Mouse (Mus musculus): ENCODE measurements around the gene Sephs2.
"Not testable (repeated sequence)": the region's sequence is repeated elsewhere in the genome, so short reads cannot be mapped to it uniquely, and the experiment has no call there.

Sephs2 gene

GRCm38 (mm10) chr7:127270666-127271065 is 3.2 kb downstream of the Sephs2 start:
- no peak for ATAC-seq (ENCODE audit: low TSS enrichment)

- ATAC-seq (ENCODE audit: low TSS enrichment): no peak
Measured at GRCm38 (mm10) chr7:127270256-127270655, 3.6 kb downstream of the Sephs2 start.

GRCm38 (mm10) chr7:127263526-127263925 is 10.3 kb downstream of the Sephs2 start:
- ATAC-seq (ENCODE audit: low TSS enrichment): no peak

- ATAC-seq (ENCODE audit: low TSS enrichment): no peak
Measured at GRCm38 (mm10) chr7:127262218-127262961, 11.5 kb downstream of the Sephs2 start.

GRCm38 (mm10) chr7:127260309-127261111 is 13.3 kb downstream of the Sephs2 start, which contains the start of gene Dctpp1:
TSS of gene Dctpp1 (minus strand) at chr7:127260709.
- ATAC-seq (ENCODE audit: low TSS enrichment): peak; percentile 96

GRCm38 (mm10) chr7:127259186-127259905 is 14.5 kb downstream of the Sephs2 start:
- ATAC-seq (ENCODE audit: low TSS enrichment): no peak

- ATAC-seq (ENCODE audit: low TSS enrichment): no peak
Measured at GRCm38 (mm10) chr7:127256518-127256917, 17.3 kb downstream of the Sephs2 start.

GRCm38 (mm10) chr7:127255965-127256364 is 17.9 kb downstream of the Sephs2 start:
- ATAC-seq (ENCODE audit: low TSS enrichment): no peak

- no peak for ATAC-seq (ENCODE audit: low TSS enrichment)
Measured at GRCm38 (mm10) chr7:127255008-127255407, 18.8 kb downstream of the Sephs2 start.

GRCm38 (mm10) chr7:127253821-127254769 is 19.8 kb downstream of the Sephs2 start:
- ATAC-seq (ENCODE audit: low TSS enrichment): peak; percentile 77

GRCm38 (mm10) chr7:127253341-127253740 is 20.5 kb downstream of the Sephs2 start:
- ATAC-seq (ENCODE audit: low TSS enrichment): no peak

GRCm38 (mm10) chr7:127252414-127252813 is 21.4 kb downstream of the Sephs2 start:
- no peak for ATAC-seq (ENCODE audit: low TSS enrichment)

GRCm38 (mm10) chr7:127250511-127250910 is 23.3 kb downstream of the Sephs2 start:
- not testable (repeated sequence) for ATAC-seq (ENCODE audit: low TSS enrichment)

- peak; percentile 41; the same call in 1 of the 2 replicates for ATAC-seq (ENCODE audit: low TSS enrichment)
Measured at GRCm38 (mm10) chr7:127244658-127245510, 29.0 kb downstream of the Sephs2 start.

GRCm38 (mm10) chr7:127243870-127244657 is 29.8 kb downstream of the Sephs2 start, which contains the start of gene Zfp771:
TSS of gene Zfp771 (plus strand) at chr7:127244274.
- ATAC-seq (ENCODE audit: low TSS enrichment): peak; percentile 88

- ATAC-seq (ENCODE audit: low TSS enrichment): no peak
Measured at GRCm38 (mm10) chr7:127243361-127243867, 30.4 kb downstream of the Sephs2 start.

GRCm38 (mm10) chr7:127234777-127235176 is 39.1 kb downstream of the Sephs2 start:
- ATAC-seq (ENCODE audit: low TSS enrichment): no peak

GRCm38 (mm10) chr7:127233765-127234164 is 40.1 kb downstream of the Sephs2 start:
- ATAC-seq (ENCODE audit: low TSS enrichment): no peak

GRCm38 (mm10) chr7:127233368-127233749 is 40.5 kb downstream of the Sephs2 start:
- peak; percentile 22 for ATAC-seq (ENCODE audit: low TSS enrichment)

Measured in frontal cortex, adult (tissue).